Mouse (Mus musculus) ES-Bruce4 (cell line): ENCODE data around the gene Tmem120b. TPM values are rescaled to one million over a fixed set of nuclear protein-coding genes. Genes with fewer than 3 reads are reported as not detected.
A peak's percentile ranks its signal among the peaks of the same experiment; 100 is the strongest.
"Not testable (repeated sequence)": the region's sequence is repeated elsewhere in the genome, so short reads cannot be mapped to it uniquely, and the experiment has no call there.

Source experiments
- H3K27ac ChIP-seq: 2 replicates; pipeline ENCODE4 v1.5.1; 2012; ENCODE audit warnings: low read length, inconsistent platforms; ENCODE audit not compliant: insufficient read depth
- H3K27me3 ChIP-seq: 2 replicates; pipeline ENCODE4 v1.6.1; 2012; ENCODE audit warnings: mild to moderate bottlenecking, low read length, inconsistent platforms; ENCODE audit not compliant: control insufficient read depth, poor library complexity, insufficient read depth, severe bottlenecking
- H3K36me3 ChIP-seq: 2 replicates; pipeline ENCODE4 v1.6.1; 2012; ENCODE audit warnings: inconsistent platforms, mild to moderate bottlenecking, low read length, moderate library complexity; ENCODE audit not compliant: control insufficient read depth, poor library complexity, insufficient read depth, severe bottlenecking
- H3K4me1 ChIP-seq: one replicate; pipeline ENCODE4 v1.8.1; 2011; ENCODE audit warnings: low read length; ENCODE audit not compliant: control insufficient read depth, insufficient read depth
- H3K4me3 ChIP-seq: 2 replicates; pipeline ENCODE4 v1.5.1; 2011; ENCODE audit warnings: low read depth, mild to moderate bottlenecking, low read length
- H3K9ac ChIP-seq: 2 replicates; pipeline ENCODE4 v1.6.1; 2012; ENCODE audit warnings: low read depth, mild to moderate bottlenecking, inconsistent platforms; ENCODE audit not compliant: poor library complexity, severe bottlenecking
- H3K9me3 ChIP-seq: replicated peaks from 2 replicates; pipeline ENCODE4 v1.6.1; 2012; ENCODE audit warnings: mild to moderate bottlenecking, low read length, inconsistent platforms; ENCODE audit not compliant: control insufficient read depth, poor library complexity, insufficient read depth, severe bottlenecking
- CTCF ChIP-seq: IDR thresholded peaks from one replicate; pipeline ENCODE4 v1.8.1; 2011; ENCODE audit warnings: low read depth, low read length
- EP300 ChIP-seq: IDR thresholded peaks from 2 replicates; pipeline ENCODE4 v1.6.1; 2011; ENCODE audit warnings: low read depth, low read length; ENCODE audit not compliant: insufficient read depth
- POLR2A ChIP-seq: IDR thresholded peaks from one replicate; pipeline ENCODE4 v1.8.1; 2011; ENCODE audit warnings: low read length; ENCODE audit not compliant: insufficient read depth
- polyA plus RNA-seq: library from polyadenylated mRNA; stranded (reverse); fragments of >200 nt; gene quantifications from 2 replicates; pipeline ENCODE4 v1.2.4, GENCODE M21; 2011; ENCODE audit warnings: low read depth; ENCODE audit not compliant: missing spikeins, insufficient read depth, insufficient read length

Tmem120b gene
- polyA plus RNA-seq, 1 experiment: 8.9 TPM

GRCm38 (mm10) chr5:123058251-123059102 lies 9.7 kb upstream of the Tmem120b start:
- peak overlapping the region; percentile 82 for H3K9ac ChIP-seq
- peak overlapping the region; percentile 33; the same call in 1 of the 2 replicates for H3K27ac ChIP-seq
- H3K36me3 ChIP-seq: no peaks in the 10 kb centered on the region
- TF ChIP-seq EP300 (no peak), POLR2A (no peak), CTCF (no peak)
- no peaks in the 10 kb centered on the region for H3K27me3 ChIP-seq
- H3K4me1 ChIP-seq: no peaks in the 10 kb centered on the region
- H3K9me3 ChIP-seq: no peaks in the 10 kb centered on the region
- H3K4me3 ChIP-seq: peak overlapping the region; percentile 63

GRCm38 (mm10) chr5:123059757-123060520 lies 8.3 kb upstream of the Tmem120b start:
- no peak overlapping the region for H3K4me3 ChIP-seq
- no peak overlapping the region for H3K9ac ChIP-seq
- H3K4me1 ChIP-seq: no peaks in the 10 kb centered on the region
- H3K27me3 ChIP-seq: no peaks in the 10 kb centered on the region
- TF ChIP-seq CTCF: peak; percentile 28
- TF ChIP-seq POLR2A: no peak
- no peak for TF ChIP-seq EP300
- no peaks in the 10 kb centered on the region for H3K9me3 ChIP-seq
- no peak overlapping the region for H3K27ac ChIP-seq
- H3K36me3 ChIP-seq: no peaks in the 10 kb centered on the region

GRCm38 (mm10) chr5:123060706-123061401 lies 7.4 kb upstream of the Tmem120b start:
- Histone ChIP-seq H3K9ac (no peak overlapping the region), H3K27me3 (no peaks in the 10 kb centered on the region), H3K4me1 (no peaks in the 10 kb centered on the region), H3K9me3 (no peaks in the 10 kb centered on the region), H3K36me3 (no peaks in the 10 kb centered on the region), H3K4me3 (no peak overlapping the region), H3K27ac (no peak overlapping the region)
- TF ChIP-seq EP300 (no peak), POLR2A (no peak), CTCF (no peak)

- H3K27me3 ChIP-seq, H3K36me3 ChIP-seq, H3K9me3 ChIP-seq, H3K9ac ChIP-seq, H3K4me1 ChIP-seq, H3K4me3 ChIP-seq, H3K27ac ChIP-seq: not testable (repeated sequence)
These were observed 6.8 kb upstream of the Tmem120b start for GRCm38 (mm10) chr5:123061402-123061749.

- no peak overlapping the region for H3K4me3 ChIP-seq
- no peaks in the 10 kb centered on the region for H3K27me3 ChIP-seq
- no peak overlapping the region for H3K27ac ChIP-seq
- no peak for TF ChIP-seq POLR2A
- TF ChIP-seq CTCF: no peak
- no peak for TF ChIP-seq EP300
- no peaks in the 10 kb centered on the region for H3K9me3 ChIP-seq
- no peaks in the 10 kb centered on the region for H3K36me3 ChIP-seq
- H3K9ac ChIP-seq: no peak overlapping the region
- peaks cover 2% of the 10 kb centered on the region for H3K4me1 ChIP-seq
These were observed 5.1 kb upstream of the Tmem120b start for GRCm38 (mm10) chr5:123063141-123063540.

- H3K27ac ChIP-seq: no peak overlapping the region
- peaks cover 2% of the 10 kb centered on the region for H3K4me1 ChIP-seq
- H3K9me3 ChIP-seq: no peaks in the 10 kb centered on the region
- no peak overlapping the region for H3K9ac ChIP-seq
- TF ChIP-seq CTCF: no peak
- TF ChIP-seq EP300: no peak
- no peak for TF ChIP-seq POLR2A
- no peaks in the 10 kb centered on the region for H3K36me3 ChIP-seq
- H3K4me3 ChIP-seq: no peak overlapping the region
- no peaks in the 10 kb centered on the region for H3K27me3 ChIP-seq
These were observed 4.0 kb upstream of the Tmem120b start for GRCm38 (mm10) chr5:123064207-123064606.
